Mouse (Mus musculus): Measurements from ENCODE around the gene Gm3336. TPM values are rescaled to one million over a fixed set of nuclear protein-coding genes. Genes with fewer than 3 reads are reported as not detected.

Gene Gm3336
- polyA plus RNA-seq, 1 experiment from 2014 or later, result 0.47 TPM

DNA sequence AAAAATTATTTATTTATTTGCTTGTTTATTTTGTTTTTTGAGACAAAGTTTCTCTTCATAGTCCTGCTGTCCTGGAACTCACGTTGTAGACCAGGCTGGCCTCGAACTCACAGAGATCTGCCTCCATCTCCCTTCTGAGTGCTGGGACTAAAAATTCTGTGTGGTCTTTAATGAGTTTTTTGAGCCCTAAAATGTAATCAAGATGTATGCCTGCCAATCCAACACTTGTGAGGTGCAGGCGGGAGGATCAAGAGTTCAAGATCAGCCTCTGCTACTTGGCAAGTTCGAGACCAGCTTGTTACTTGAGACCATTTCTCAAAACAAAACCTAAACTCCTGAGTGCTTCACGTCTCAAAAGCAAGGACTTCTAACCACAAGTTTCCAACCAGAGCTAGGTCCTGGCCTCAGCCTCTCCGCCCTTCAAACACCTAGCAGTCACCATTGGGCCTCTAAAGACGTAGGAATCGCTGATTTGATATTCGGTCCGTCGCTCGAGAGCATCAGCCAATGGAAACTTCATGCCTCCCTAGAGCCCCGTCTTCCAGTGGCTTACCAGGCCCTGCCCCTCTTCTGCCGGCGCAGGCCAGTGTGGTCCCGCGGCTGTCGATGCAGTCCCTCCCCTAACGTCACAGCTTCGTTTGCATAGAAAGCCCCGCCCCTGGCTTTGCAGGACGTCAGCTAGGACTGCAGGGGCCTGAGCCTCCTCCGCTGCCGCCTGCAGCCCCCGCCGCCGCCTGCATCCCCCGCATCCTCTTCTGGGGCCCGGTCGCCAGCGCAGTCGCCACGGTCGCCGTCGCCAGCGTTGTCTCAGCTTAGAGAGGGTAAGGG, 35.9 kb downstream of the Gm3336 start, which contains the start of gene Rab3a:
Rab3a (plus strand) TSS at position 637 of the 828 bp plus-strand sequence.
- Histone ChIP-seq H3K4me1 (ENCODE audit: control insufficient read depth, low read depth, low read length) (peaks cover 30% of the 10 kb centered on the region), H3K27me3 (ENCODE audit: control insufficient read depth, insufficient read depth, low read depth, low read length) (no peaks in the 10 kb centered on the region), H3K9ac (ENCODE audit: low read depth, low read length) (peak within 1 kb of the TSS; percentile 69), H3K4me2 (ENCODE audit: low read depth, low read length) (peak within 1 kb of the TSS; percentile 86), H3K9me3 (replicated peaks; ENCODE audit: control insufficient read depth, low read length) (no peaks in the 10 kb centered on the region), H3K27ac (ENCODE audit: low read length) (peak within 1 kb of the TSS; percentile 69), H3K4me3 (ENCODE audit: low read depth, low read length) (peak within 1 kb of the TSS; percentile 69), H3K36me3 (ENCODE audit: control insufficient read depth, insufficient read depth) (peaks cover 4% of the 10 kb centered on the region; the same call in 1 of the 2 replicates)
- peak; percentile 98 for ATAC-seq (ENCODE audit: low read depth)
- WGBS (ENCODE audit: insufficient replicate concordance), result 6% methylated on average over 37 of the region's 37 CpGs

DNA sequence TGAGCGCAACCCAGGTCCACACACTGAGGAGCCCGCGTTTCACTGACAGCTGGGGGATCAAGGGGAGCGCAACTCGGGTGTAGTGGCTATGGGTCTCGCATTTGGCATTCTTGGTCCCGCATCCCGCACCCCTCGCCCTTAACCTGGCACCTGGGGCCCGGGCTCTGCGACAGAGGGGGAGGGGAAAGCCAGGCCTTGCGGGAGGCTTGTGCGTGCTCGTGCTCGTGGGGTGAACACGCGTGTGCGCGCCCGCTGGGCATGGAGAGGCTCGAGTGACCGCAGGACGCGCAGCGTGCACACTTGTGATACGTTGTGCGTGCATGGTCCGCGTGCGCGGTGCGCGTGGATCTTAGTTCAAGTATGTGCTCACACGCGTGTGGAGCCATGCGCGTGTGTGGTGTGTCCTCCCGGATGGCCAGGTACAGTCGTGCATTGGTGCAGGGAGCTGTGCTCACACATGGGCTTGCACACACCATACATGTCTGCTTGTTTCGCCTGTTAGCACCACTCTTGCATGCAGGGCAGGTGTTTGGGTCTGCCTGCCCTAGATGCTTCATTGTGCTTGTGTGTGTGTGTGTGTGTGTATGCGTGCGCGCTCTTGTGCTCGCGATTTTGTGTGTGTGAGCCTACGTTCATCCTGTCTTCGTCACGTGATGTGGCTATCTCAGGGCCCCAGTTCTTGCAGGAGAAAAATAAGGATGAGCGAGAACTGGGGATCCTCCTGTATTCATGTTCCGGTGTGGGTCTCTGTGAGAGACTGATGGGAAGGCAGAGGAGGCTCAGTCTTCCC, 36.7 kb downstream of the Gm3336 start:
- 0 out of 2 replicates have a peak overlapping the region, but pooled peaks have one; percentile 31 for H3K27ac ChIP-seq (ENCODE audit: low read length)
- 14% methylated on average over 50 of the region's 50 CpGs for WGBS (ENCODE audit: insufficient replicate concordance)
- peak overlapping the region; percentile 86 for H3K4me2 ChIP-seq (ENCODE audit: low read depth, low read length)
- H3K27me3 ChIP-seq (ENCODE audit: control insufficient read depth, insufficient read depth, low read depth, low read length), result no peaks in the 10 kb centered on the region
- H3K4me1 ChIP-seq (ENCODE audit: control insufficient read depth, low read depth, low read length), result peaks cover 38% of the 10 kb centered on the region
- peak overlapping the region; percentile 69 for H3K4me3 ChIP-seq (ENCODE audit: low read depth, low read length)
- H3K9ac ChIP-seq (ENCODE audit: low read depth, low read length), result peak overlapping the region; percentile 69
- peak; percentile 1 for ATAC-seq (ENCODE audit: low read depth)
- H3K9me3 ChIP-seq (replicated peaks; ENCODE audit: control insufficient read depth, low read length), result no peaks in the 10 kb centered on the region
- H3K36me3 ChIP-seq (ENCODE audit: control insufficient read depth, insufficient read depth), result peaks cover 4% of the 10 kb centered on the region; the same call in 1 of the 2 replicates

DNA sequence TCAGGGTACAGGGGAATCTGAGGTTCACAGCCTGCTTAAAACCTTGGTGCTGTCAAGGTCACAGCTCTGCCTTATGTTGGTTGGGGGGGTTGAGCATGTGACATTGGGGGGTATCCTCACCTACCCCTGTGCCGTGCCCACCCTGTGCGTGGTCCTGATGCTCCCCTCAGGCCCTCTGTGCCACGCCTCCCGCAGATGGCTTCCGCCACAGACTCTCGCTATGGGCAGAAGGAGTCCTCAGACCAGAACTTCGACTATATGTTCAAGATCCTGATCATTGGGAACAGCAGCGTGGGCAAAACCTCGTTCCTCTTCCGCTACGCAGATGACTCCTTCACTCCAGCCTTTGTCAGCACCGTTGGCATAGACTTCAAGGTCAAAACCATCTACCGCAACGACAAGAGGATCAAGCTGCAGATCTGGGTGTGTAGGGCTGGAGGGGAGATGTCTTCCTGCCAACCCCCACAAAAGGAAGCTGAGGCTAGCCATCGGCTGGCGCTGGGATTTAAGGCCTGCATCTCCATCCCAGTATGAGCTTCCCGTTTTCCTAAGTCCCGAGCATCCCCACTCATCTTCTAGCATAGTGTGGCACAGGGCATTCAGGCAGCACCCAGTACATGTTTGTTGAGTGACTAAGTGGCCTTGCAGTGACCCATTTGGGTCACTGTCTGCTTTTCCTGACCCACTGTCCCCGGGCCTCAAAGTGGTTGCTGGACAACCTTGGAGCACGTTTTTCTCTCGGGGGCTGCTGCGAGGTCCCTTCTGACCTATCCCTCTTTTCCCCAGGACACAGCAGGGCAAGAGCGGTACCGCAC, 37.5 kb downstream of the Gm3336 start:
- H3K4me1 ChIP-seq (ENCODE audit: control insufficient read depth, low read depth, low read length), result peaks cover 43% of the 10 kb centered on the region
- peak overlapping the region; percentile 86 for H3K4me2 ChIP-seq (ENCODE audit: low read depth, low read length)
- ATAC-seq (ENCODE audit: low read depth), result no peak
- H3K4me3 ChIP-seq (ENCODE audit: low read depth, low read length), result no peak overlapping the region
- H3K9me3 ChIP-seq (replicated peaks; ENCODE audit: control insufficient read depth, low read length), result no peaks in the 10 kb centered on the region
- WGBS (ENCODE audit: insufficient replicate concordance), result 75% methylated on average over 24 of the region's 24 CpGs
- H3K36me3 ChIP-seq (ENCODE audit: control insufficient read depth, insufficient read depth), result peaks cover 4% of the 10 kb centered on the region; the same call in 1 of the 2 replicates
- H3K27ac ChIP-seq (ENCODE audit: low read length), result no peak overlapping the region
- H3K27me3 ChIP-seq (ENCODE audit: control insufficient read depth, insufficient read depth, low read depth, low read length), result no peaks in the 10 kb centered on the region
- no peak overlapping the region for H3K9ac ChIP-seq (ENCODE audit: low read depth, low read length)

DNA sequence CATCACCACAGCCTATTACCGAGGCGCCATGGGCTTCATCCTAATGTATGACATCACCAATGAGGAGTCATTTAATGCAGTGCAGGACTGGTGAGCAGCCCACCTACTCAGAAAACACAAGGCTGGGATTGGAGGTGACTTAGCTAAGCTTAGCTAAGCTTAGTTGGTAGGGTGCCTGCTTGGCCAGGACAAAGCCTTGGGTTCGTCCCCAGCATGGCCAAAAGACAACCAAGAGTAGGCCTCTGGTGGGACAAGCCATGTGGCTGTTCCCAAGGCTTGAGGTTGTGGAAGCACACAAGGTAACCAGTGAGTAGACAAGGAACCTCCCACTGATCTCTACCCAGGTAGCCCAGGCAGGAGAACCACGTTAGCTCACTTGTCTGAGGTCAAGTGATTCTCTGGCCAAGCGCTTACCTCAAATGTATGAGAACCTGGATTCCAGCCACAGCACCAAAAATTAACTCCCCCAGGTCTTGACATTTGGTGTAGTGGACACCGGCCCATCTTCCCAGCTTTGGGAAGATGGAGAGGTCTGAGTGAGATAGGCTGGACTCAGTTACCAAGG, 38.2 kb downstream of the Gm3336 start:
- no peak overlapping the region for H3K9ac ChIP-seq (ENCODE audit: low read depth, low read length)
- no peak overlapping the region for H3K4me2 ChIP-seq (ENCODE audit: low read depth, low read length)
- H3K4me3 ChIP-seq (ENCODE audit: low read depth, low read length), result no peak overlapping the region
- H3K9me3 ChIP-seq (replicated peaks; ENCODE audit: control insufficient read depth, low read length), result no peaks in the 10 kb centered on the region
- H3K4me1 ChIP-seq (ENCODE audit: control insufficient read depth, low read depth, low read length), result peaks cover 48% of the 10 kb centered on the region
- no peaks in the 10 kb centered on the region for H3K27me3 ChIP-seq (ENCODE audit: control insufficient read depth, insufficient read depth, low read depth, low read length)
- 84% methylated on average over 6 of the region's 6 CpGs for WGBS (ENCODE audit: insufficient replicate concordance)
- no peak for ATAC-seq (ENCODE audit: low read depth)
- no peak overlapping the region for H3K27ac ChIP-seq (ENCODE audit: low read length)
- peaks cover 4% of the 10 kb centered on the region; the same call in 1 of the 2 replicates for H3K36me3 ChIP-seq (ENCODE audit: control insufficient read depth, insufficient read depth)

DNA sequence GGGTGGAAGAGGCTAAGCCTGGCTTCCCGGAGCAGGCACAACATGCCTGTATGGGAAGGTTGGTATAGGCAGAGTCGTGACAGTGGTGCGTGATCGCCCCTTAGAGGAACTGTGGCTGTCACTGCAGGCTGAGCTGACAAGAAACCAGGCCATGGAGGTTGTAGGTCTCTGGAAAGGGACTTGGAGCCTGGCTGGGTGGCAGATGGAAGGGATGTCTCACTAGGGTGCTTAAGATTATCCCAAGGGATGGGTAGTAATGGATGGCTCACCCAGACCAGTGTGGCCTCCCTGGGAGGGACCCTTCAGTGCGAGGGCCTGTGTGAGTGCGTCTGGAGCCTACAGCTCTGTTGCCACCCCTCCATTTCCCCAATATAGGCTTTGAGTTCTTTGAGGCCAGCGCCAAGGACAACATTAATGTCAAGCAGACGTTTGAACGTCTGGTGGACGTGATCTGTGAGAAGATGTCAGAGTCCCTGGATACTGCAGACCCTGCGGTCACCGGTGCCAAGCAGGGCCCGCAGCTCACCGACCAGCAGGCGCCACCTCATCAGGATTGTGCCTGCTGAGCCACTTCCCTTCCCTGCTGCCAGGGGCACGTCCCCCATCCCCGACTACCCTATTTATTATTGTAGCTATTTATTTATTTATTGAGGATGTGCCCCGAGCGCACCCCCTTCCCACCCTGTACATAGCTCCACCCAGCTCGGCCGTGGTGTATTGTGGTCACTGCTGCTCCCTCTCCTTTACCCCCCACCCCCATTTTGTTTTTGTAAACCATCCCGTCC, 39.4 kb downstream of the Gm3336 start:
- 76% methylated on average over 22 of the region's 22 CpGs for WGBS (ENCODE audit: insufficient replicate concordance)
- H3K9me3 ChIP-seq (replicated peaks; ENCODE audit: control insufficient read depth, low read length), result no peaks in the 10 kb centered on the region

DNA sequence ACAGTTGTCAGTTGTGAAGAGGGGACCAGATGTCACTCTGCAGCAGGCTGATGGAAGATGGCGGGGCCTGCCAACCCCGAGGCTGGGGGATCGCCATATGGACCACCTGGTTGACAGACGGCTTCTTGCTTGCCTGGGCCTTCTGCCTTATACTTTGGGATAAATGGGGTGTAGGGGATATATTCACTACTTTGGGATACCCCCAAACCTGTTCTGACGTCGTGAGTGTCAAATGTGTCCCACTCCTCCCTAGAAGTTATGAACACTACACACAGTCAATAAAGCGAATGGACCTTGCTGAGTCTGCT, 39.9 kb downstream of the Gm3336 start:
- Histone ChIP-seq H3K27ac (ENCODE audit: low read length) (no peak overlapping the region), H3K36me3 (ENCODE audit: control insufficient read depth, insufficient read depth) (peaks cover 4% of the 10 kb centered on the region; the same call in 1 of the 2 replicates), H3K27me3 (ENCODE audit: control insufficient read depth, insufficient read depth, low read depth, low read length) (no peaks in the 10 kb centered on the region), H3K9me3 (replicated peaks; ENCODE audit: control insufficient read depth, low read length) (no peaks in the 10 kb centered on the region), H3K4me2 (ENCODE audit: low read depth, low read length) (no peak overlapping the region), H3K4me3 (ENCODE audit: low read depth, low read length) (no peak overlapping the region), H3K9ac (ENCODE audit: low read depth, low read length) (no peak overlapping the region), H3K4me1 (ENCODE audit: control insufficient read depth, low read depth, low read length) (peaks cover 58% of the 10 kb centered on the region)
- no peak for ATAC-seq (ENCODE audit: low read depth)
- WGBS (ENCODE audit: insufficient replicate concordance), result 83% methylated on average over 7 of the region's 7 CpGs

More for the DNA sequence above, 39.4 kb downstream of the Gm3336 start:
- Histone ChIP-seq H3K27me3 (ENCODE audit: control insufficient read depth, insufficient read depth, low read depth, low read length) (no peaks in the 10 kb centered on the region), H3K36me3 (ENCODE audit: control insufficient read depth, insufficient read depth) (peaks cover 4% of the 10 kb centered on the region; the same call in 1 of the 2 replicates), H3K4me1 (ENCODE audit: control insufficient read depth, low read depth, low read length) (peaks cover 58% of the 10 kb centered on the region), H3K9ac (ENCODE audit: low read depth, low read length) (no peak overlapping the region), H3K4me3 (ENCODE audit: low read depth, low read length) (no peak overlapping the region), H3K4me2 (ENCODE audit: low read depth, low read length) (no peak overlapping the region), H3K27ac (ENCODE audit: low read length) (no peak overlapping the region)
- ATAC-seq (ENCODE audit: low read depth), result no peak

DNA sequence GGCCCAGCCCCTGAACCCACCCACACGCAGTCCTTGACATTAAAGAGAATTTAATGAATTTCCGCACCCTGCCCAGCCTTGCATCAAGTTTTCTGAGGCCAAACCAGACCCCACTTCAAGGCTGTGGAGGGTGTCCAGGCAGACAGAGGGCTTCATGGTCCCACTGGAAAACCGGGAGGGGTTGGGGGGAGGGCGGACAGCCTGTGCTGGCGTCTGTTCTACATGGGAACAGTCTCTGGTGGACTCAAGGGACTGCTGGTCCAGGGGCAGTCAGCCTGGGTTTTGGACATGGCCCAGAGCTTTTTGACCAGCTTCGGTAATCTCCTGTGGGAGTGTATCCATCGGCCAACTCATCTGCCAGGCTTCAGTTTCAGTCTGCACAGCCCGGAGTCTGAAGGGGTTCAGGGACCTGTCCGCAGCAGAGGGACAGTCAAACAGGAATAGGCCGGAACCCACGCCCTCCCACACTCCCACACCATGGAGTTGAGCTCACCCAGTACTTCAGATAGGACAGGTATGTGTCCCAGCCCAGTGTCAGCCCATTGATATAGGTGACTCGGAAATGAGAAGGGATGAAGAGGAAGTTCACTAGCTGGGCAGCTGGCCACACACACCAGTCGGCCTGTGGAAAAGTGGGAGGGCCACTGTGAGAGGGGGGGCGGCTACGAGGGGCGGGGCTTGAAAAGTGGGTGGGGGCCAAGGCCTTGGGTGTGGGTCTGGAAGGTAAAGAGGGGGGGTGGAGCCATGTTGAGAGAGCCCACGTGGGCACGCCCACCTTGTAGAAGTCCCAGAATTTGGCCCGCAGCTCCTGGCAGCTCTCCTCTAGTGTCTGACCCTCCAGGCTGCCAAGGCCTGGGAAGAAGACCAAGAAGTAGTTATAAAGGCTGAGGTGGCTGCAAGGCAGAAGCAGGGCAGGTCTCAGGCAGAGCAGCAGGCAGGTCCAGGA, 40.5 kb downstream of the Gm3336 start:
- Histone ChIP-seq H3K27ac (ENCODE audit: low read length) (no peak overlapping the region), H3K27me3 (ENCODE audit: control insufficient read depth, insufficient read depth, low read depth, low read length) (no peaks in the 10 kb centered on the region), H3K4me2 (ENCODE audit: low read depth, low read length) (peak overlapping the region; percentile 99), H3K4me3 (ENCODE audit: low read depth, low read length) (0 out of 2 replicates have a peak overlapping the region, but pooled peaks have one; percentile 74), H3K9ac (ENCODE audit: low read depth, low read length) (no peak overlapping the region), H3K9me3 (replicated peaks; ENCODE audit: control insufficient read depth, low read length) (no peaks in the 10 kb centered on the region), H3K4me1 (ENCODE audit: control insufficient read depth, low read depth, low read length) (peaks cover 58% of the 10 kb centered on the region), H3K36me3 (ENCODE audit: control insufficient read depth, insufficient read depth) (peaks cover 4% of the 10 kb centered on the region; the same call in 1 of the 2 replicates)
- no peak for ATAC-seq (ENCODE audit: low read depth)
- WGBS (ENCODE audit: insufficient replicate concordance), result 70% methylated on average over 19 of the region's 19 CpGs
